Mouse (Mus musculus) embryo, embryonic 11 days (tissue): ENCODE data around the gene Gm8374.
"Not testable (repeated sequence)": the region's sequence is repeated elsewhere in the genome, so short reads cannot be mapped to it uniquely, and the experiment has no call there.

ENCODE experiments used
- DNase-seq: peaks from one replicate; pipeline ENCODE4 v3.0.0-alpha.2; 2015

The Gm8374 gene

GRCm38 (mm10) chr14:7365034-7365433 lies at the start of gene Gm8374:
TSS of gene Gm8374 (minus strand) at chr14:7365134.
- DNase-seq: not testable (repeated sequence)

GRCm38 (mm10) chr14:7332295-7332694 lies 32.6 kb downstream of the Gm8374 start, which contains the start of gene Gm5797:
TSS of gene Gm5797 (minus strand) at chr14:7332395.
- DNase-seq: not testable (repeated sequence)

DNA sequence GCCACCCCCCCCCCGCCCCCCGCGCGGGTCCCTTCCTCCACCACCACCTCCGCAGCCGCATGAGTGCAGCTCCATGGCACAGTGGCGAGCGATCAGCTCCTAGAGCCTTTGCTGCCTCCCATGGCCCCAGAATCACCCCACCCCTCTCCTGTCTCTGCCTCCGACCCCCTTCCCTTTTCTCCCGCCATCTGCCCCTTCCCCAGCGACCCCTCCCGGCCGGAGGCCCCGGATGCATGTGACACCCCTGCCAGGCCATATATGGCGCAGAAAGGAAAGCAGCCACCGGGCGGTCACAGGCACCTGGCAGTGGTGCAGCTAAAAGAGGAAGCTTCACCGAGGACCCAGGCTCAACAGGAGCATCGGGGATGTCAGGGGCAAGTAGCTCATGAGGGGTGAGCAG lies 49.8 kb downstream of the Gm8374 start:
- peak; percentile 66 for DNase-seq

DNA sequence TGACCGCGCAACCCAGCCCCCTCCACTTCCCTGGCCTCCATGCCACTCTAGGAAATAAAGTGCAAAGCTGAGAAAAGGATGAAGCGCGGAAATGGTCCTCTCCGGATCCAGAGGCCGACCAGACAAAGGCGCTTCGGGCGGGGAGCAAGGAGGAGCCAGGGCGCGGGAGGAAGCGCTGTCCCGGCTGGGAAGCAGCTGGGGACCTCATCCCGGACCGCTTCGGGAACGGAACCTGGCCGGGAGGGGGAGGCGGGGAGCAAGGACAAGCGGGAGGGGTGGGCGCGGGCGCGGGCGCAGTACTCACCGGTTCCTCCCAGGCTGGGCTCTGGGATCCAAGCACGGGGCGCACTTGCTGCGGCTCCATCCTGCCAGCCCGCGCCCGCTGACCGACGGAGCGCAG lies 50.3 kb downstream of the Gm8374 start, which contains the start of gene Gm3739:
Gene Gm3739 (minus strand): TSS at position 389 of the 400 bp plus-strand sequence.
- DNase-seq: not testable (repeated sequence)
